Mouse (Mus musculus) liver, embryonic 13.5 days (tissue): ENCODE results near the gene Gm38392. TPM values are rescaled to one million over a fixed set of nuclear protein-coding genes. Genes with fewer than 3 reads are reported as not detected.
"Not testable (repeated sequence)": the region's sequence is repeated elsewhere in the genome, so short reads cannot be mapped to it uniquely, and the experiment has no call there.

Source experiments
- ATAC-seq: fragments of 200-750 bp; cut with Nextera tagmentation; 2 replicates; pipeline ENCODE4 v1.8.0; 2017; ENCODE audit warnings: low read depth, mild to moderate bottlenecking, moderate number of reproducible peaks, moderate library complexity
- DNase-seq: peaks from one replicate; pipeline ENCODE4 v3.0.0; 2022
- H3K27ac ChIP-seq: fragments of 300-500 bp; sonication (generic); 2 replicates; pipeline ENCODE4 v1.5.1; 2015; ENCODE audit warnings: moderate library complexity, mild to moderate bottlenecking, inconsistent platforms
- H3K27me3 ChIP-seq: fragments of 300-500 bp; sonication (generic); 2 replicates; pipeline ENCODE4 v1.6.1; 2015; ENCODE audit warnings: mild to moderate bottlenecking, inconsistent platforms
- H3K36me3 ChIP-seq: fragments of 300-500 bp; sonication (generic); 2 replicates; pipeline ENCODE4 v1.6.1; 2015; ENCODE audit warnings: mild to moderate bottlenecking, inconsistent platforms
- H3K4me1 ChIP-seq: fragments of 300-500 bp; sonication (generic); replicated peaks from 2 replicates; pipeline ENCODE4 v1.6.1; 2015; ENCODE audit warnings: inconsistent platforms
- H3K4me2 ChIP-seq: fragments of 300-500 bp; sonication (generic); 2 replicates; pipeline ENCODE4 v1.6.1; 2015; ENCODE audit warnings: inconsistent platforms, mild to moderate bottlenecking, moderate library complexity
- H3K4me3 ChIP-seq: fragments of 300-500 bp; sonication (generic); replicated peaks from 2 replicates; pipeline ENCODE4 v1.5.1; 2015; ENCODE audit warnings: mild to moderate bottlenecking, inconsistent platforms
- H3K9ac ChIP-seq: fragments of 300-500 bp; sonication (generic); 2 replicates; pipeline ENCODE4 v1.6.1; 2015; ENCODE audit warnings: mild to moderate bottlenecking, inconsistent platforms
- H3K9me3 ChIP-seq: fragments of 300-500 bp; sonication (generic); replicated peaks from 2 replicates; pipeline ENCODE4 v1.6.1; 2016; ENCODE audit warnings: inconsistent platforms
- WGBS: fragments of 180-500 bp; shearing (Covaris S2); methylation state at CpG from one replicate; pipeline ENCODE4 v1.1.7; 2015; ENCODE audit not compliant: insufficient replicate concordance; 5-methylcytosine and 5-hydroxymethylcytosine counted together
- polyA plus RNA-seq: library from polyadenylated mRNA; unstranded; fragments of >200 nt; fragmentation: Nextera tagmentation; extraction: Ambion mirVana; gene quantifications from 2 replicates; pipeline ENCODE4 v1.2.1, GENCODE M21; 2015

Gene Gm38392
- polyA plus RNA-seq, 1 experiment from 2014 or later: not detected

GRCm38 (mm10) chr3:88296561-88297318 is 9.7 kb upstream of the Gm38392 start, which contains the start of the genes Tsacc and Cct3:
TSS of gene Tsacc (minus strand) at chr3:88296999.
TSS of gene Cct3 (plus strand) at chr3:88297116.
- H3K4me2 ChIP-seq: peak within 1 kb of the TSS; percentile 85
- H3K4me1 ChIP-seq: peaks cover 31% of the 10 kb centered on the region
- peak; percentile 98 for ATAC-seq
- H3K27me3 ChIP-seq: no peaks in the 10 kb centered on the region
- H3K9me3 ChIP-seq: no peaks in the 10 kb centered on the region
- 0% methylated on average over 44 of the region's 44 CpGs for WGBS
- peaks cover 29% of the 10 kb centered on the region for H3K36me3 ChIP-seq
- H3K9ac ChIP-seq: peak within 1 kb of the TSS; percentile 90
- H3K4me3 ChIP-seq: peak within 1 kb of the TSS; percentile 89
- peak; percentile 93 for DNase-seq
- peak within 1 kb of the TSS; percentile 95 for H3K27ac ChIP-seq

DNA sequence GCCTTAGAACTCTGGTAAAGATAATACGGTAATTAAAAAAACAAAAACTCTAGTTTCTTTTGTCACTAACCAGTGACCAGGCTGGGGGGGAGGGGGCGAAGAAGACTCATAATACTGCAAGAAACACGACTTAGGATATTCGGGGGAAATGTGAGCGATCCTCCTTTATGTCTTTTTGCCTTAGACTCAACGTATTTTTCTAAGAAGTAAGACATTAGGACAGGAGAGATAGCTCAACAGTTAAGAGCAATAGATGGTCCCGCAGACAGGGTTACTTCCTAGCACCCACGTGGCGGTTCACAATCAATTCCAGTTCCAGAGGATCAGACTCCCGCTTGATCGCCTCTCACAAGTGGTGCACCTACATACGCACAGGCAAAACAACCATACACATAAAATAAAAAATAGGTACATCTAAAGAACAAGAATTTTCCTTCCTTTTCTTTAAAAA is 9.1 kb upstream of the Gm38392 start:
- ATAC-seq (no peak), DNase-seq (no peak)

DNA sequence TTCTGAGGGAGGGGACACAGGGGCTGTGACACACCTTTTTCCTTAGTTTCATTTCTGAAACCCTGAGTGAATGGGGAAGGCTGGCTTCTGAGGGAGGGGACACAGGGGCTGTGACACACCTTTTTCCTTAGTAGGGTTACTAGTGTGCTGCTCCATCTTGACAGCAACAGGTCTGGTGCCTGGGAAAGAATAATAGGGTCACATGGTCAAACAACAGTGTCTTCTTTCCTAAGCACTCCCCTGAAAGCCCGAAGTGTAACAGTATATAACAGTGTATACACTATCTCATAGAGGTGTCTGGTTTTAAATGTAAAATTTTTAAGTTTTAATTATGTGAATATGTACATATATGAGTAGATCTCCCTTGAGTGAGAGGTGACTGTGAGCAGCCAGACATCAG is 8.3 kb upstream of the Gm38392 start:
- H3K4me1 ChIP-seq: peaks cover 31% of the 10 kb centered on the region
- not testable (repeated sequence) for ATAC-seq, DNase-seq, H3K9me3 ChIP-seq, H3K27me3 ChIP-seq
- peak overlapping the region; percentile 95 for H3K27ac ChIP-seq
- H3K9ac ChIP-seq: peak overlapping the region; percentile 77
- H3K4me3 ChIP-seq: peak overlapping the region; percentile 89
- peak overlapping the region; percentile 85 for H3K4me2 ChIP-seq
- 53% methylated on average over 1 of the region's 1 CpGs for WGBS
- peaks cover 15% of the 10 kb centered on the region for H3K36me3 ChIP-seq

More for the DNA sequence above, 9.1 kb upstream of the Gm38392 start:
- under 1% methylated on average over 12 of the region's 12 CpGs for WGBS
- Histone ChIP-seq H3K4me1 (peaks cover 31% of the 10 kb centered on the region), H3K4me3 (peak overlapping the region; percentile 89), H3K9ac (peak overlapping the region; percentile 77), H3K9me3 (no peaks in the 10 kb centered on the region), H3K36me3 (peaks cover 23% of the 10 kb centered on the region), H3K4me2 (peak overlapping the region; percentile 85), H3K27me3 (no peaks in the 10 kb centered on the region), H3K27ac (peak overlapping the region; percentile 95)

DNA sequence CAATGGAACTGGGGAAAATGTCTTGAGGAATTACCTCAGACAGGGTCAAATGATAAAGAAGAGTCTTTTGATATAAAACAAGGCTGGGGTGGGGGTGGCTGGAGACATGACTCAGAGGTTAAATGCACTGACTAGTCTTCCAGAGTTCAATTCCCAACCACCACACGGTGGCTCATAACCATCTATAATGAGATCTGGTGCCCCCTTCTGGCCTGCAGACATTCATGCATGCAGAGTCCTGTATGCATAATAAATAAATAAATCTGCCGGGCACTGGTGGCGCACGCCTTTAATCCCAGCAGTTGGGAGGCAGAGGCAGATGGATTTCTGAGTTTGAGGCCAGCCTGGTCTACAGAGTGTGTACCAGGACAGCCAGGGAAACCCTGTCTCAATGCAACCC is 5.0 kb upstream of the Gm38392 start:
- DNase-seq: peak; percentile 17
- no peak overlapping the region for H3K9ac ChIP-seq
- ATAC-seq: no peak
- WGBS: 32% methylated on average over 4 of the region's 4 CpGs
- peaks cover 10% of the 10 kb centered on the region for H3K4me1 ChIP-seq
- no peak overlapping the region for H3K4me2 ChIP-seq
- 0 out of 2 replicates have a peak, but pooled peaks cover 4% of the 10 kb centered on the region for H3K36me3 ChIP-seq
- H3K9me3 ChIP-seq: no peaks in the 10 kb centered on the region
- H3K4me3 ChIP-seq: no peak overlapping the region
- H3K27ac ChIP-seq: no peak overlapping the region
- H3K27me3 ChIP-seq: no peaks in the 10 kb centered on the region

DNA sequence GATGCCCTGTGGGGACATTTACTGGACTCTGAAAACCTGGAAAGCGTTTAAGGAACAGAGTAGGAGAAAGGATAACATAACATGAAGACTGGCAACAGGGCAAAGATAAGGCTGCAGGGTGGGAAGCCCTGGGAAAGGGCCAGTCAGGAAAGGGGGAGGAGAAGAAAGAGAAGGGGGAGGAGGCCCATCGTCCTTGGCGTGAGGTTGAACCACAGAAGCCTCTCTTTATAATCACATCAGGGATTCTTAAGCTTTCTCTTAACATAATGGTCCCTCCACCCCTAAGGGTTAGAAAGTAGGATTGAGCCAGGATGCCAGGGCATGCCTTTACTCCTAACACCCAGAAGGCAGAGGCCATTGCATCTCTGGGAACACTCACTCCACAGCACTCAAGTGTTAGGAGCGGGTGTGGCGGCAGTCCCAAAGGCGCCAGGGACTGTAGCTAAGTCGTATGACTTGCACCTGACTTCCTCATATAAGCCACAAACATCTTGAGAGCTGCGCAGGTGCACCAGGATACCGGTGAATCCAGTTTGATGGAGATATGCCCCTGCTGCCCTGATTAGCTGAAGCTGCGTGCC is 1.2 kb upstream of the Gm38392 start:
- H3K27ac ChIP-seq, H3K4me3 ChIP-seq, H3K9me3 ChIP-seq, H3K9ac ChIP-seq, H3K27me3 ChIP-seq, DNase-seq, H3K4me2 ChIP-seq, ATAC-seq, H3K4me1 ChIP-seq, H3K36me3 ChIP-seq: not testable (repeated sequence)
- 75% methylated on average over 8 of the region's 10 CpGs for WGBS

GRCm38 (mm10) chr3:88285565-88285895 is 1.5 kb downstream of the Gm38392 start:
- H3K9ac ChIP-seq: not testable (repeated sequence)
- no CpG with 5 or more reads among the region's 2 CpGs for WGBS

DNA sequence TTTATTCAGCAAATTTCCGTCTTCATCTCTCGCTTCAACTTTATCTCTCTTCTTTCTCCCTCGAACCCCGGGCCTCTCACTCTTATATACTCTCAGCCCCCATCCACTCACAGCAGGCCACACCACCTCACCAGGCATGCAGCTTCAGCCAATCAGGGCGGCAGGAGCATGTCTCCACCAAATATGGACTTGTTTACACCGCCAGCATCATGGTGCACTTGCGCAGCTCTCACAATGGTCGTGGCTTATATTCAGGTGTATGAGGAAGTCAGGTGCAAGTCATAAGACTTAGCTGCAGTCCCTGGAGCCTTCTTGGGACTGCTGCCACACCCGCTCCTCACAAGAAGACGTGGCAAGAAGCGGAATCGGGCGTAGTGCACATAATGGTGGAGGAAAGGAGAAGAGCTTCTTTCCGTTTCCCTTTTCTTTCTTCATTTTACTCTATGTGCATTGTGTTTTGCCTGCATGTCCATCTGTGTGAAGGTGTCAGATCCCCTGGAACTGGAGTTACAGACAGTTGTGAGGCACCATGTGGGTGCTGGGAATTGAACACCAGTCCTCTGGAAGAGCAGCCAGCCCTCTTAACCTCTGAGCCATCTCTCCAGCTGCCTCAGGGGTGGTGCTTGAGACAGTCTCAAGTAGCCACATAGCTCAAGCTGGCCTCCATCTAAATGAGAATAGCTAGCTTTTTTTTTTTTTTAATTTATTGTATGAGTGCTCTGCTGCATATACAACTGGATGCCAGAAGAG is 2.0 kb downstream of the Gm38392 start:
- not testable (repeated sequence) for H3K4me3 ChIP-seq

More at GRCm38 (mm10) chr3:88285565-88285895, 1.5 kb downstream of the Gm38392 start:
- not testable (repeated sequence) for H3K27ac ChIP-seq, DNase-seq, H3K36me3 ChIP-seq, ATAC-seq, H3K27me3 ChIP-seq, H3K9me3 ChIP-seq, H3K4me3 ChIP-seq, H3K4me1 ChIP-seq, H3K4me2 ChIP-seq

GRCm38 (mm10) chr3:88281141-88281916 is 5.7 kb downstream of the Gm38392 start:
- not testable (repeated sequence) for H3K27ac ChIP-seq, H3K4me3 ChIP-seq, H3K4me2 ChIP-seq, ATAC-seq, DNase-seq, H3K9ac ChIP-seq, H3K36me3 ChIP-seq, H3K9me3 ChIP-seq, H3K4me1 ChIP-seq, H3K27me3 ChIP-seq
- WGBS: 65% methylated on average over 11 of the region's 11 CpGs

More for the DNA sequence above, 2.0 kb downstream of the Gm38392 start:
- not testable (repeated sequence) for H3K9ac ChIP-seq, H3K36me3 ChIP-seq, H3K9me3 ChIP-seq, ATAC-seq, H3K4me2 ChIP-seq, H3K4me1 ChIP-seq, H3K27me3 ChIP-seq, DNase-seq, H3K27ac ChIP-seq
- WGBS: 86% methylated on average over 14 of the region's 14 CpGs

GRCm38 (mm10) chr3:88280035-88280434 is 7.0 kb downstream of the Gm38392 start:
- Histone ChIP-seq H3K4me3 (no peak overlapping the region), H3K9me3 (no peaks in the 10 kb centered on the region), H3K9ac (no peak overlapping the region), H3K36me3 (0 out of 2 replicates have a peak, but pooled peaks cover under 1% of the 10 kb centered on the region), H3K27ac (no peak overlapping the region), H3K4me1 (no peaks in the 10 kb centered on the region), H3K4me2 (no peak overlapping the region), H3K27me3 (no peaks in the 10 kb centered on the region)
- WGBS: 74% methylated on average over 2 of the region's 2 CpGs
- no peak for DNase-seq
- no peak for ATAC-seq

DNA sequence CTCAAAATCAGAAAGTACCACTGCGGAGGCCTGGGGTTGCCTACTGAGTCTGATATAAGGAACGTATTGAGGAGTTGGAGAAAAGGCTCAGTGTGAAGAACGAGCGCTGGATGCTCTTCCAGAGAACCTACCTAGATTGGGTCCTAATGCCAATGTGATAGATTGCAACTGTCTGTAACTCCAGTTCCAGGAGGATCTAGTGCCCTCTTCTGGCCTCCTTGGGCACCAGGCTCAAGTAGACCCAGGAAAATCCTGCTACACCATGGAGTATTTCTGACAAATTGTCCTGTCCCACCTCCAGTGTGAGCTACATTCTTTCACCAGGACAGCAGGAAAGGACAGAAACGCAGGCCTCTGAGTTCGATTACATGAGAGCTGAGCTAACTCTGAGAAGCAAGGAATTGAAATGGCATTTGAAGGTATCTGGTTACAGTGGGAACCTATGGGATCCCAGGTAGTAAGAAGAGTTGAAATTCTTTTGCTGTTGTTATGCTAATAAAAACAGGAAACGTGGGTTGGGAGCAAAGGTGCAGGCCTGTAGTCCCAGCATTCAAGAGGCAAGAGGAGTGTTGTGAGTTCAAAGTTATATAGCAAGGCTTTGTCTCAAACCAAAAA is 10.4 kb downstream of the Gm38392 start:
- Histone ChIP-seq H3K27me3 (no peaks in the 10 kb centered on the region), H3K4me3 (no peak overlapping the region), H3K36me3 (no peaks in the 10 kb centered on the region), H3K4me1 (no peaks in the 10 kb centered on the region), H3K27ac (no peak overlapping the region), H3K4me2 (no peak overlapping the region), H3K9ac (no peak overlapping the region), H3K9me3 (no peaks in the 10 kb centered on the region)
- no peak for ATAC-seq
- DNase-seq: no peak
- 33% methylated on average over 7 of the region's 7 CpGs for WGBS
